Mouse (Mus musculus): ENCODE results near the gene Slc16a1.

Gene Slc16a1

DNA sequence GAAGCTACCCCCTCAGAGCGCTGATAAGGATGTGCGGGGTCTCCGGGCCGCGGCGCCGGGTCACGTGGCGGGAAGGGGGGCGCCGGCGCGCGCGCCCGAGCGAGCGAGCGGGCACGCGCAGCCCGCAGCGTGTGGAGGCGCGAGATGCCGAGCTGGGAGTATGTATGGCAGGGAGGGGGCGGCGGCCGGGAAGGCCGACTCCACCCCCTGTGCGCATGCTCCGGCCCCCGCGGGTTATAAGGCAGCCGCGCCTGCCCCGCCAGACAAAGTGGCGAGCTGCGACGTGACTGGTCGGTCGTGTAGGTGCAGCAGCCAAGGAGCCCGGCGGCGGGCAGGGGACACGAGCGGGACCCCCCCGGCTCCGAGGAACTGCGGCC is at the start of gene Slc16a1:
Slc16a1 (plus strand) TSS at position 266 of the 377 bp plus-strand sequence.
- peak; percentile 93 for DNase-seq

DNA sequence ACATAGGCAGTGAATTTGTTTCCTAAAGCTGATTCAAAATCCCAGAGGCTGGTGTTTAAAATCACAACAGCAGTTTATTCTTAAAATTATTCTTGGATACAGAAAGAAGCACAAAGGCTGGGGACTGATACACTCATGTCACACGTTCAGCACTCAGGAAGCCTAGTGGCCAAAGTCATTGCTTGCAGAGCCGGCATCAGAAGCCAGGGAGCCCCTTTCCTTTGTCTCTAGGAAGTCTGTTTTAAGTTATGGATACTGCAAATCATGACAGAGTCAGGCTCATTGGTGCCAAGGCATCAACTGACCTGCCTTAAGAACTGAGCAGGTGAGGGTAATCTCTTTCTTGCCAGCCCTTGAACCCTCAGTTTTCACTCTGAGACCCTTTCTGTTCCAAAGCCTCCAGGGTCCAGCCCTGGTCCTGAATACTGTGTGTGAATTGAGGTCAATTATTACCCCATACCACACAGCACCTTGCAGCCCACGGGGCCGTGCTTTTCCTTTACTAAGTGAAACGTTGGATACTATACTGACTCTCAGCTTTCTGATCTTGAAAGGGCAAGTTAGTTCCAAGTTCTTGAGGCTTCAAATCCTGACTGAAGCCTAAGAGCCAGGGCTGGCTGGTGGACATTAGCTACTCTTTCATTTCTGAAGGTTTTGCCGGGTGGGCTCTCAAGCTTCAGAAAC is 41.9 kb upstream of the Slc16a1 start:
- DNase-seq, result no peak

DNA sequence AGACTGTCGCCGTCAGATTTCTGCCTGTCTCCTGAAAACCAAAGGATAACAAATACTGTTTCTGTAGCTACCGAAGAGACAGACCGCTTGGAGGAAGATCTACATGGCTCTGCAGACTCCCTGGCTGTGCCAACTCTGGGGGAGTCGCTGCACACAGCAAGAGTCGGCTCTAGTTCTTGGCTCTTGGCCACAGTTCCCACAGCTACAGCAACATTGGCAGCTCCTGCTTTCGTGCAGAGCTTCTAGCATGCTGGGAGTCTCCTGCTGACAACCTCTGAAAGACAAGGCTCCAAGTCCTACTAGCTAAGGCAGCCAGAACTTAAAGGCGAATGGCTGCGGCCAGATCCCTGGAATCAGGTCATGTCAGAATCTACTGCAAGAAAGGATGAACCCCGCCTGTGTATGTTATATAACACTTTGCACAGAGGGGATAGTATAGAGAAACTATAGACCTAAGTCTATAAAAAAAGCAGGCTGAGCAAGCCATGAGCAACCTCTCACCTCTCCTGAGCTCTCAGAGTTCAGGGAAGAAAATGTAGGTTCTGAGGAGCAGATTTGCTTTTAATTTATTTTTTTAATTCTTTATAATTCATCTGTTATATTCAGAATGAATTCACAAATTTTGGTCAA is 41.2 kb upstream of the Slc16a1 start:
- DNase-seq, result peak; percentile 22

DNA sequence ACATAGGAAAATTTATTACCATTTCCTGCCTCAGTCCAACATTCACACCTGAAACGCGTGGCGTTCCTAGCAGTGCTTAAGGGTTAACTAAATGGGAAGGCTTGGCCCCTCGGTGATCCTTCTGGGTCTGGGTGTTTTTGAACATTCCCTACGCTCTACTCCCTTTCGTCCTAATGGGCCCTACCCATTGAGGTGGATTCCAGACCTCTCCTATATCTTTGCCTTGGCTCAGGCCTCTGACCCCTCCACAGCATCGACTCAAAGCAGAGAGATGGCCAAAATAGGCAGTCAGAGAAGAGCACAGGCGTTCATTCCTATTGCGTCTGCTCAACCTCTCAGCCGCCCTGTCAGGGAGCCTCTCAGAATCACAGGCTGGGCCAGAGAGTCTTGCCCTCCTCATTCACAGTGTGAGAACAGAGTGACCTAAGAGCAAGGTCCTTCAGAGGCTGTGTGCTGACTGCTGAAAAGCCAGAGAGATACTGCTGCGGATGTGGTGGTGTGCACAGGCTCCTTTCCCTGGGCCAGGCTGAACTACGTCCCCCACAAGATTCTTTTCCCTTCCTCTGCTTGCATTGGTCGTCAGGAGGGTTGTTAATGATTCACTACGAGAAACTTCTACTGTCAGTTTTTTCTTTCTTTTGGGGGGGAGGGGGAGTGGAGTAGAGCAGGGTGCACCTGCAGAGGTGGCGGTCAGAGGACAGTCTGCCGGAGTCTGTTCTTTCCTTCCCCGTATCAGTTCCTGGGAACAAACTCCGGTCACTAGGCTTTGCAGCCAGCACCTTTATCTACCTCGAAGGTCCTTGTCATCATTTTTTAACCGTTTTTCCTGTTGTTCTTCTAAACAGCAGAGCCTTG is 38.9 kb upstream of the Slc16a1 start:
- DNase-seq, result no peak

DNA sequence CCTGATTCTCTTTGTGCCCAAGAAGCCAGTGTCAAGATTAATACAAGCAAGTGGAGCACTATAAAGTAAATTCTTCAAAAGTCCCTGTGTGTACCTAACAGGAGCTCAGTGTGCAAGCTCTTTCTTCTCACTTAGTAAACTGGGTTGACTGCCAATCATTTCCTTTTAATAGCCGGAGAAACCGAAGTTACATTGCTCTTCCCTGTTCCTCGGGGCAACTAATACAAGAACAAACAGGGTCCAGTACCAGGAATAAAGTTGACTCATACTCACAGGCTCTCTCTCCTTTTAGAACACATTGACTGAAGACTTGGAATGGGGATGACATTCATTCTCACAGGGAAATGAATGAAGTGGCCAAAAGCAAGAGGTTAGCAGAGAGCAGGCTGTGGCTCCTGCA is 37.8 kb upstream of the Slc16a1 start:
- DNase-seq, result no peak

DNA sequence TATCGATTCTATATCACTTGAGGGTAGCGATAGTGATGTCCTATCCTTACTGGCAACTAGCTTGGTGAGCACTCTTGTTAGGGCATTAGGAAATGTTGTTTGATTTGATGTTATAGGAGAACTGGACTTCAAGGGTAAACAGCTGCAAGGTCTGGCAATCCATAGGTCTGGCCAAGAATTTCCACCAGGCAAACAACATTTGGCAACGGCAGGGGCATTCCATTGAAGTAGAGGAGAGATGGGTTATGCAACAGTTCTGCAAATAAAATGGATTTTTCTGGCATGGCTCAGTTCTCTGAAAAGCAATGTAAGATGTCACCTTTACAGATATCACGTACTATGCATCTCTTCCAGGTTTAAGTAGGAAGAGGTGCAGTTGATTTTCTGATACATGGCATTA is 36.8 kb upstream of the Slc16a1 start:
- DNase-seq, result no peak

DNA sequence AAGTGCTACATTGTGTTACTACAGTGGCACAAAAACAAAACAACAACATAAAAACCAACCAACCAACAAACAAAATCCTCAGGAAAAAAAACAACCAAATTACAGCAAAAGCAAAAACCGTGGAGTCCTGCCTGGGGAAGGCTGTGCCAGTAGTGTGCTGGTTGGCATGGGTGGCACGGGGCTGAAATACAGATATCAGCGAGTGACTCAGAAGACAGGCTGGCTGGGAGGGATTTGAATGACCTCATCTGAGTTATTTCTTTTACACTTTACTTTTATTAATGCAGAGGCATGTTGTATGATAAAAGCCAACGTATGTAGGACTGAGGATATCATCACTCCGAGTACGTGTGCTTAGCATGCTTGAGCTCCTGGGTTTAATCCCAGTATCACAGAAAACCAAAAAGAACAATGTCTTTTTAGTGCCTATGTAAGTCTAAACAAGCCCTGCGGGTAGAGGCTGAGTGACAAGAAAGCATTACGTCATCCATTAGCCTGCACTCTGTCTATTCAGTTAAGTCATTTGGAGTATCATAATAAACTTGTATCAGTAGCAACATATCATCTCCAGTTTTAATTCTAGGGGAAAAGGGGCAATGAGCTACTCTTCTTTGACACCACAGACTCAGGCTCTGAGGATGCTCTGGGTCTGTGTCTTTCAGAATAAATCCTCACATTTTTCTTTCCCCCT is 28.6 kb upstream of the Slc16a1 start:
- DNase-seq, result no peak

DNA sequence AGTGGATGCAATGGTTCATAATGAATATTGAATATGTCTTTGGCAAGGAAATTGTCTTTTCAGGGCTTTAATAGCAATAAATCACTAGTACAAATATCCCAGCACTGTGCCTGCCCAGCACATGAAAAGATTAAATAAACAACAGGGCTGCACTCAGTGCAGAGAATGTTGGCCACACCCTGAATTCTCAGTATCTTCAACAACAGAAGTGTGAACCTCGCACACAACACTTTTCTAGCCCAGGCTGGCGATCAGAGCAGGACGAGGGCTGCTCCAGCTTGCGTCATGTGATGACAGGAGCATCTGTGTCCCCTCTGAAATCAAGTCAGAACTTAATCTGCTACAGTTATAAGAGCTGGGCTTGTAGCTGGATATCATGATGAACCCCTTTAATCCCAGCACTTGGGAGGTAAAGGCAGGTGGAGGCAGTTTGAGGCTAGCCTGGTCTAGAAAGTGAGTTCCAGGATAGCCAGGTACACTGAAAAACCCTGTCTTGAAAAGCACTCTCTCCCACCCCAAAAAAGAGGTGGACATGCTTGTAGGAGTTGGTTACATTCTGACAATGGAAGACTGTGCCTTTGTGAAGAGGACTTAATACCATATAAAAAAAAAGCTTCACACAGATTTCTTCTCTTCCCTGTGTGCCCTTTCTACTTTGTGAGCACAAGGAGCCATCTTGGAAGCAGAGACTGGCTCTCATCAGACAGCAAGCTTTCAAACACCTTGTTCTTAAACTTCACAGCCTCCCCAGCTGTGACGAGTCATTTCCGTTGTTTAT is 27.8 kb upstream of the Slc16a1 start:
- no peak for DNase-seq

DNA sequence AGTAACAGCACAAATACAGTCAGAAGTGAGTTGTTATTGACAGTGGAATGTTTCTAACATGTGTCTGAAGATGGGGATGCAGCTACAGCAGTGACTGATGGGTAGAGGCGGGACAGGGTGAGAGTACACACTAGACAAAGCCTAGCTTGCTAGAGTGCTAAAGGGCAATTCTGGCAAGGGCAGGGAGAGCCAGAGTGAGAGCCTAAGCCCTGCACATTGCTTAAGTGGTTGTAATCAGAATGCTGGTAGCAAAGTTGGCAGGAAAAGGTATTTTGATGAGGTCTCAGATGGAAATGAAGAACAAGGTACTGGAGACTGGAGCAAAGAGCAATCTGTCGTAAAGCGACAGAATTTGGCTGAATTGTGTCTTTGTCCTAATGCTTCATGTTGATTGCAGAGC is 26.5 kb upstream of the Slc16a1 start:
- no peak for DNase-seq

DNA sequence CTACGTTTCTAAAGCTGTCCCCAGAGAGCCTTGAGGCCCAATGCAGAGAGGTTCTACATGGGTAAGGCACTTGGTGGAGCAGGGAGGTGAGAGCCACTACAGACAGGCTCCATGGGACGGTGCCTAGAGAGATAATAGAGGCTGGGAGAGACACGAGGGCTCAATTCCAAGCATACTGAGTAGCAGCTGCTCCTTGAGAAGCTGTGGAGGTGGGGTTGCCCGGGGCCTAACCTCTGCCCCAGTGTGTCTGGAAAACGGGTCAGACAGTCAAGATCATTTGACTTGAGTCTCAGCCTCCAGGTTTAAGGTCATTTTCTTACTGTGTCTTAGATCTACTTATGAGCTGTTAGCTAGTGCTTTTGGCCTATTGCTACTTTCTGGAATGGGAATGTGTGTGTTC is 25.4 kb upstream of the Slc16a1 start:
- no peak for DNase-seq

DNA sequence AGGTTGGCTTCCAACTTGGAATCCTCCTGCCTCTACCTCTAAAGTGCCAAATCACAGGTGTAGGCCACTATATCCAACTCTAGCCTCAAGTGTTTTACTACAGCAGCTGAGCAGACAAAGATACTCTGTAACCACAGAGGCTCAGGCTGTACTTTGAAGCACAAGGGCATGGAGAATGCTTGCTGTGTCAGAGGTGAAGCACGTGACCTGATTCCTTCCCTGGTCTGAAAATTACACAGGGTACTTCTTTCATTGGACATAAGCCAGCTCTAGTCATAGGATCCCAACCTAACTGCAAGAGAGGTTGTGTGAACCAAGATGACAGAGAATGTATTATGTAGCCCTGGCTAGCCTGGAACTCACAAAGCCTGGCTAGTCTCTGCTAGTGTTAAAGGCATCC is 24.4 kb upstream of the Slc16a1 start:
- DNase-seq, result no peak

DNA sequence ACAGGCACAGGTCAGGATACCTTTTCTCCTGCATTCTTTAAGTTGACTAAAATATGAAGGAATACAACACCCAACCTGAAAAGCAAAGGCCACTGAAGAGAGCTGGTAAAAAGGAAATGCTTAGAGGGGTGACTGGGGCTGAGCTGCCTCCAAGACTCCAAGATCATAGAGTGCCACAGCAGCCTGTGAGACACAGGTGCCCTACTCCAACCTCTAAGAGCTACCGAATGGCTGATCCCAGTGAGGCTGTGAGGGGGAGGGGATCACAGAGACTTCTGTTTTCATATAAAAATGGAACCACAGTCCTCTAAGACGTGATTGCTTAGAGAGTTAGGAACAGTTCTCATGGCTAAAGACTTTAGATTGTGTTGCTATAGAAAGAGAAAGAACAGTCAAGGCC is 23.3 kb upstream of the Slc16a1 start:
- no peak for DNase-seq

DNA sequence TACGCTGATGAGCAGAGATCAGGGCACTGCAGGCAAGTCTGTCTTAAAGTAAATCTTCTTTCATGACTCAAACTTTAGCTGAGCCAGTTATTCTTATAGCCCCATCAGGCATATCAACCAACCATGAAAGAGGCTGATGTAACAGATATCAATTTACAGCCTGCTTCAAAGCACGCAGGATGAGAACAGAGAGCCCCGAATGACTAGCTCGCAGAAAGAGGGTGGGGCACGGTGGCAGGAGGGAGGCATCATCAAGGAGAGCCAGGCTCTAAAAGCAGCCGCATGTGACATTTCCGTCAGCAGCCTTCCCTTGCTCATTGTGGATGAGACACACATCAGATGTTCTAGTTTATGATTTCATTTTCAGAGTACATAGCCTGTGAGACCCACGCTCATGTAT is 22.3 kb upstream of the Slc16a1 start:
- peak; percentile 18 for DNase-seq

DNA sequence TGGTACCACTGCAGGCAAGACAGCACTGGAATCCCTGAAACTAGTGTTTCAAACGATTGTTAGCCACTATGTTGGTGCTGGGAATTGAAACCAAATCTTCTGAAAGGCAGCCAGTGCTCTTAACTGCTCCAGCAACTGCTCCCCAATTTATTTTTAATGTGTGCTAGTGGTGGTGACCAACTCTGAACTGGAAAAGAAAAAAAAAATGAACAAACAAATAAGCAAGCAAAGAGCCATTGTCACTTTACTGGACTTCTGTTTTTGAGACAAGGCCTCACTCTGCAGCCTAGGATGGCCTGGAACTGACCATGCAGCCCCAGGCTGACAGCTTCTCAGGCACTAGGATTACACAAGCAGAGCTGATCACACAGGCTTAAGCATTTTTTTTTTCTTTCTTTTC is 16.6 kb upstream of the Slc16a1 start:
- DNase-seq, result no peak

DNA sequence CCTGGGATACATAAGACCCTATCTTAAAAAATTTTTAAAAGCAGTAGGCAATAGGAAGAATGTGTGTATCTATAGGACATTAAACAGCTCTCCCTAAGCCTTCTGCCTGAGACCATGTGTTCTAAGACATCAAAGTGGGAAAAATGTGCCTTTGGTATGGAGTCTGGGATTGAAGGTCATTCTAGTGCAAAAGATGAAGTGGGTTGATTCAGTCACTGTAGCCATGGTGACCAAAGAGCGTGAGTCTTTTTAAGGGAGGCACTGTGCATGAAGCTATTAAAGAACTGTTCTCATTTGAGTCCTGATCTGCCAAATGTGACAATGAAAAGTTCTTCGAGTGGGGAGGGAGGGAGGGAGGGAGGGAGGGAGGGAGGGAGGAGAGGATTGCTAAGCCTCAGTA is 8.7 kb upstream of the Slc16a1 start:
- peak; percentile 16 for DNase-seq

DNA sequence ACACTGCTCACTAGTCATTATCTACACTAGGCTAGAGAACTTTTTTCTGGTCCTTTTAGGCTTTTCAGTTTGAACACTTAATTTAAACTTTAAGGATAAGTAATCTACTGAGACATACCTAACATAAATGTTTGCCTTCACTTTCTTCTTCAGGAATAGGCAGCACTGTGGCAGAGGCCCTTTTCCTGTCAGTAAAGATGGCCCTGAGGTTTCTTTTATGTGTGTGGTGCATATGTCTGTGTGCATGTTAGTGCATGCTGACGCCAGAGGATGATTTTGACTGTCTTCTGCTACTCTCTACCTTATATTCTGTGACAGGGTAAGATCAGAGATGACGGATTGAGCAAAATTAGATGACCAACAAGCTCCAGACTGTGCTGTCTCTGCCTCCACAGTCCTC is 7.5 kb upstream of the Slc16a1 start:
- DNase-seq, result no peak

DNA sequence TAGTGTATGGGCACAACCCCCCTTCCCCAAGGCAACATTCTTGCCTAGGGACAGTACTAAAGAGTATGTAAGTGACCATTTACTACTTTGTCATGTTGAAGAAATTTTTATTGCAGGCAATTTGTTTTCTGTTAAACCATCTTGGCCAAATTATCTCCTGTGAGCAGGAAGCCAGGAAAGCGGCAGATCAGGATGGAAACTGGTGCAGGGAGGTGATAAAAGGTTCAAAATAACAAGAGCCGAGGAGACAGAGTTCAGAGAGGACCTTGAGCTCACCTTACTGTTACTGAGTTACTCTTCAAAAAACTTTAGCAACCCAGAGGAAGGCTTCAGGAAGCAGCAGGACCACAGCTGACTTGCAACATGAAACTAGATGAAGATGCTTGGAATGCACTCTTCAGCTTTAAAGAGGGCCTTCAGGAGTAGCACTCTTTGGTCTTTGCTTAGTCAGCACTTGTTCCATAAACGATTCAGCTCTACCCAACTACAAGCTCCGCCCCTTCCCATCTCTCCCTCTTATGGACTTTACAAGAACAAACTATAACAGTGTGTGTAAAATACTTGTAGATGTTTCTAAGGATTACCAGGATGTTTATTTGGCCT is 5.8 kb upstream of the Slc16a1 start:
- DNase-seq, result no peak

DNA sequence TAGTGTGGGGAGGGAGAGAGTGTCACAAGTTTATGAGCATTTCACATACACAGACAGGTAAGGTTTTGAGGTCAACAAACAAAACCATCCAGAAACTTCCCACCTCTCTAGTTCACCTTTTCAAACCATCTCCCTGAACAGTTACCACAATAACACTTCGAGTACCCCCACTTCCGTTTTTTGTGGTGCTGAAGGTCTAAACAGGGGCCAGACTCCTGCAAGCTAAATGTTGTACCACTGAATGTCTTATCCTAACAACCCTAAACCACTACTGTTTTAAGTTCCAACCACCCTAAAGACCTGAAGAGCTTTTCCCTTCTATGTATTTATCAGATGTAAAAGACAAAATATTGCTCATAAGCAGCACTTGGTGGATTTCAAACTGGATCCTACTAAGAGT is 2.0 kb upstream of the Slc16a1 start:
- DNase-seq, result no peak

DNA sequence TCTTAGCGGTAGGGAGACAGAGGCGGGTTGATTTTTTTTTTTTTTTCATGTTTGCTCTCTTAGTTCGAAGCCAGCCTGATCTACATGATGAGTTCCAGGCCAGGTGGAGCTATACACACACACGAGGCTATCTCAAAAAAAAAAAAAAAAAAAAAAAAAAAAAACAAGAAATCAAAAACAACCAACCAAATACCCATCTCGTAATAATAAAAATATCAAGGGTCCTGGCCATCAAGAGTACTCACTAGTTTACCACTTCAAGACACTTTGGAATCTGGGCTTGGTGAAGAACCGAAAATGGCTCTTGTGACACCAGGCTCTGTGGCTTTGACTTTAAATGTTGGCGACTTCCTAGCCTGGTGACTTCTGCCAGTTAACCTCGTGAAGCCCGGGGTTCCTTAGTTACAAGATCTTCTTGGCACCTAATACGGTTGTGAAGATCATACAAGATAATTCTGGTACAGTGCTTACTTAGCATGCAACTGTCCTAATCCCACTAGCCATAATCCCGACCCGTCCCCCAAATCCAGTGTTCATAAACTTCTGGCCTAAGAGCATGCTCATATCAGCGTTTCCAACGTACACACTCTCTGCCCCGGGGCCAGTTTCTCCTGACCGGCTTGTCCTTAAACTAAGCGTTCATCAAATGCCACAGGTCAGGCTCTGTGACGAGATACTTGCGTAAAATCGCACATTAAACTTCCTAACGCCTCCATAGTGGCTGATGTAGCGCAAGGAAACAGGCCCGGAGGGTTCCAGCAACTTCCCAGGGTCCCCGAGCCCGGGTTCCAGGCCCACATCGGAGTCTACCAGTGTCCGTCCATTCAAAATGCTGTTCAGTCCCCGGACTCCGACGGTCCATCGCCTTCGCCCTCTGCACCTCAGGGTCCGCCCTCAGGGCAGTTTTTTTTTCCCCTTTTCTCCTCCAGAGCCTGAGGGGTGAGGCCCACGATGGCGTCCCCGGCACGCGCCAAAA is 753 bp upstream of the Slc16a1 start:
- no peak for DNase-seq

DNA sequence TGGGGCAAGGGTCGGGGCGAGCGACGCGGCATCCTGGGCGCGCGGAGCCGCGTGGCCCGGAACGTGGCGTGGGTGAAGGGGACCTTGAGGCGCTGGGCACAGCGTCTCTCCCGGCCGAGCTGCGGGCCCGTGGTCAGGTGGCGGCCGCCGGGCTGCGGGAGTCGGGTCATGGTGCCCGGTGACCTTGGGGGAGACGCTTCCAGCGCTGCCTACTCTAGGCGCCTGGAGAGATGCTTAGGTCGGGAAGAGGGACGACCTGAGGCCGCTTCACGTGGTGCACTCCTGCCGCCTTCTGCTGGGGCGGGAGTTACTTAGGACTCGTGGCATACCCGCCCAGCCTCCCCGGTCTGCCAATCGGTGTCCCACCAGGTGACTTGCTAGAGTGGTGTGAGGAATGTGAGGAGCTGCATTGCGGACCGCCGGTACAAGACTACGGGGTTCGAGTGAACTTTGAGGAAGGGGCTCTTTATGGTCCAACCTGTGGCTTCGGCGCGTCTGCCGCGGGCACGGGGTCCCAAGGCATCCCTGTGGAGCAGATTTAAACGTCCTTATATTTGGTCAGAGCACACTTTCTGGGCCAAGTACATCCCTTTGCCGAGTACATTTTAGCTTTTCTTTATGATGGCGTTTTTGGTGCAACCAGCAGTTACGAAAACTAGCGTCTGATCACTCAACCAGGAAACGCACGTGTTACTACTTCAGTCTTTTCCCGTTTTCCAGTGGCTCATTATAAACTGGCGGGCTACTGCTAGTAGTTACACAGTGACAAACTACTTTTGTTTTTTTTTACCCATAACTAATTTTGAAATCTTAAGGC is 672 bp downstream of the Slc16a1 start:
- DNase-seq, result no peak

Measured in retina, postnatal 1 day (tissue).